Mouse (Mus musculus): ENCODE results near the gene C2cd4a. TPM values are rescaled to one million over a fixed set of nuclear protein-coding genes. Genes with fewer than 3 reads are reported as not detected.

Gene C2cd4a
- polyA plus RNA-seq, 1 experiment from 2014 or later, result 2.7 TPM

GRCm38 (mm10) chr9:67830411-67831358 is 1.4 kb downstream of the C2cd4a start:
- no peaks in the 10 kb centered on the region for H3K9me3 ChIP-seq
- peaks cover 15% of the 10 kb centered on the region; the same call in 1 of the 2 replicates for H3K4me1 ChIP-seq
- 2% methylated on average over 84 of the region's 84 CpGs for WGBS
- peak; percentile 85 for ATAC-seq (ENCODE audit: insufficient read depth, low FRiP score, low read depth)
- H3K36me3 ChIP-seq, result no peaks in the 10 kb centered on the region
- peak overlapping the region; percentile 50 for H3K4me3 ChIP-seq (replicated peaks)
- H3K9ac ChIP-seq, result 0 out of 2 replicates have a peak overlapping the region, but pooled peaks have one; percentile 22
- H3K4me2 ChIP-seq, result peak overlapping the region; percentile 91
- H3K27ac ChIP-seq, result peak overlapping the region; percentile 1; the same call in 1 of the 2 replicates
- H3K27me3 ChIP-seq (replicated peaks), result peaks cover 24% of the 10 kb centered on the region; the same call in 1 of the 2 replicates

DNA sequence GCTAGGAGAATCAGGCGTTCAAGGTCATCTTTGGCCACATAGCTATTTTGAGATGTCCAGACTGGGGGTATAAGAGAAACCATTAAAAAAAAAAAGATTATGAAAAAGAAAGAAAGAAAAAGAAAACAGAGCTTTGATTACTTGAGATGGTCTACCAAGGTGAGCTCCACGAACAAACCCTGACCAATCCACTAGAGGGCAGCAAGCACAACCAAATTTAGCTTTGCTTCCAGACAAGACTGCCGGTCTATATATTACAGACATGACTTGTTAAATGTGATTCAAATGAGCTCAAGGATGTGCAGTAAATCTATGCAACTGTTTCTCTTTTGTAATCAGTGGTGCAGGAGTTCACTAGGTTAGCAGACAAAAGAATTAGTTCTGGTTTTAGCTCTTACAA is 3.9 kb downstream of the C2cd4a start:
- Histone ChIP-seq H3K4me3 (replicated peaks) (no peak overlapping the region), H3K4me2 (no peak overlapping the region), H3K9ac (no peak overlapping the region), H3K36me3 (no peaks in the 10 kb centered on the region), H3K27ac (no peak overlapping the region), H3K4me1 (peaks cover 15% of the 10 kb centered on the region; the same call in 1 of the 2 replicates), H3K9me3 (no peaks in the 10 kb centered on the region), H3K27me3 (replicated peaks) (peaks cover 24% of the 10 kb centered on the region; the same call in 1 of the 2 replicates)
- no peak for ATAC-seq (ENCODE audit: insufficient read depth, low FRiP score, low read depth)
- WGBS, result 9% methylated on average over 3 of the region's 3 CpGs

DNA sequence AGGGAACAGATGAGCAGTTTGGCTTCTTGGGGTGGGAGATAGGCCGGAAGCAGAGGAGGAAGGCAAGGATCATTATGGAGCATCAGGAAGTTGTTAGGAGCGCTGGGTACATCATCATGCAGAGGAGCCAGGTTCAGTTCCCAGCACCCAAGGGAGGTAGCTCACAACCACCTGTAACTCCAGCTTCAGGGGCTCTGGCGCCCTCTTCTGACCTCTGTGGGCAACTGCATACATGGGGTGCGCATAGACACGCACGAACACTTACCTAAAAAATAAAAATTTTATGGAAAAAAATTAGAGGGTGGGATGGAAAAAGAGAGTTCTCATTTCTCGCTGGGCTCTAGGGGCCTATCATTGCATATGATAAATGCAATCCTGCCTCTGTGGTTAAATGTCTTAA is 6.6 kb downstream of the C2cd4a start:
- Histone ChIP-seq H3K36me3 (no peaks in the 10 kb centered on the region), H3K27ac (no peak overlapping the region), H3K9me3 (no peaks in the 10 kb centered on the region), H3K27me3 (replicated peaks) (peaks cover 13% of the 10 kb centered on the region; the same call in 1 of the 2 replicates), H3K9ac (no peak overlapping the region), H3K4me2 (no peak overlapping the region), H3K4me3 (replicated peaks) (no peak overlapping the region), H3K4me1 (0 out of 2 replicates have a peak, but pooled peaks cover 1% of the 10 kb centered on the region)
- 78% methylated on average over 7 of the region's 7 CpGs for WGBS
- ATAC-seq (ENCODE audit: insufficient read depth, low FRiP score, low read depth), result no peak

DNA sequence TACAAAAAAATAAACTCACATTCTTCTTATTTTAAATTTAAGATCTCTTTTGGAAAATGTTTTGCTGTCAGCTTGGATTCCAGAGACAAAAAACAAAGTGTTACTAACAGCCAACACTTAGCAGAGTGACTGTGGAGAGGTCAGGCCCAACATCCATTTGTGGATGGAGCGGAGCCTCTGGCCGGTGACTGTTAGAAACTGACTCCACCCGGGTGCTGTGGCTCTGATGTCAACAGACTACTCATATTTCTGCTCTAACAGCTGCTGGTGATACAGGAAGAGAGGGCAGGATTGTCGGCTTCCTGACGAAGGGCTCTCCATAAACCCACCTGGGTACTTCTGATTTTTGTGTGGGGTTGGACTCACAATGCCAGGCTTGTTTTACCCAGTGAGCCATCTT is 9.0 kb downstream of the C2cd4a start:
- Histone ChIP-seq H3K4me1 (no peaks in the 10 kb centered on the region), H3K27ac (no peak overlapping the region), H3K4me3 (replicated peaks) (no peak overlapping the region), H3K36me3 (no peaks in the 10 kb centered on the region), H3K4me2 (no peak overlapping the region), H3K9ac (no peak overlapping the region), H3K9me3 (no peaks in the 10 kb centered on the region), H3K27me3 (replicated peaks) (no peaks in the 10 kb centered on the region)
- 39% methylated on average over 5 of the region's 5 CpGs for WGBS
- no peak for ATAC-seq (ENCODE audit: insufficient read depth, low FRiP score, low read depth)

- Histone ChIP-seq H3K36me3 (no peaks in the 10 kb centered on the region), H3K4me1 (peaks cover 8% of the 10 kb centered on the region; the same call in 1 of the 2 replicates), H3K27me3 (replicated peaks) (no peaks in the 10 kb centered on the region), H3K9me3 (no peaks in the 10 kb centered on the region), H3K4me2 (no peak overlapping the region), H3K27ac (no peak overlapping the region), H3K9ac (no peak overlapping the region), H3K4me3 (replicated peaks) (no peak overlapping the region)
- 82% methylated on average over 4 of the region's 4 CpGs for WGBS
- no peak for ATAC-seq (ENCODE audit: insufficient read depth, low FRiP score, low read depth)
These were observed 13.5 kb downstream of the C2cd4a start for GRCm38 (mm10) chr9:67818668-67818950.

DNA sequence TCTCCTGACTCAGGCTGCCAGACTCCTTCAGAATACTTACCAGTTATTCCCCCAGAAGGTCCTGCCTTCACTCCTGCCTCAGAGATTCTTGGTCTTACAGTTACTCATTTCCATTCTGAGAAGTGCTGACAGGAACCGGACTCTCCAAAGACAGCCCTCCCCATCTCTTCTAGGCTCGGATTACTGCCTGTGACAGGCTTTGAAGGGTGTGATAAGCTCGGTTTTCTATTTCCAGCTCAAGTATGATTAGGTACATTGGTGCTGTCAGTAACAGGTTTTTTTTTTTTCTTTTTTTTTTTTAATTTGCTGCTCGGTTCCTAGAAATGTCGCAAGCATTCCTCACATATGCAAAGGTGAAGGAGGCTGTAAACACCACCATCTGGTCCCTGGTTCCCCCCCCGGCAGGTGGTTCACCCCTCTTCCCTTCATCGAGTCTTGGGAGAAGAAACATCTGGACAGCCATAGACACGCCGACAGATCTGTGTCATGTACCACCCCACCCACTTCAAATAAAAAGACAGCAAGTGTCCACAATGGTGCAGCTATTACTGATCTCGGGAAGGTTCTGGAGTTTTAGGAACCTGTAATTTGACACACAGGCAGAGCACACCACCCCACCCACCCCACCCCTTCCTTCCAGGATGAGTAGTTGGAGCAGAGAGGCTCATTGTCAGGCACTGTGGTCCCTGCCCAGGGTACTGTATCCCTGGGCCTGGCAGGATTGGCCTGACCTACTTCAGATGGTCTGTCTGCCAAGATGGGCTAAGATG is 14.0 kb downstream of the C2cd4a start:
- Histone ChIP-seq H3K27ac (no peak overlapping the region), H3K36me3 (no peaks in the 10 kb centered on the region), H3K4me1 (peaks cover 9% of the 10 kb centered on the region; the same call in 1 of the 2 replicates), H3K4me3 (replicated peaks) (no peak overlapping the region), H3K27me3 (replicated peaks) (no peaks in the 10 kb centered on the region), H3K9ac (no peak overlapping the region), H3K9me3 (no peaks in the 10 kb centered on the region), H3K4me2 (no peak overlapping the region)
- ATAC-seq (ENCODE audit: insufficient read depth, low FRiP score, low read depth), result no peak
- 22% methylated on average over 10 of the region's 10 CpGs for WGBS

GRCm38 (mm10) chr9:67816172-67816928 is 15.8 kb downstream of the C2cd4a start:
- H3K4me2 ChIP-seq, result no peak overlapping the region
- H3K27ac ChIP-seq, result no peak overlapping the region
- 65% methylated on average over 2 of the region's 2 CpGs for WGBS
- ATAC-seq (ENCODE audit: insufficient read depth, low FRiP score, low read depth), result peak; percentile 43; the same call in 1 of the 2 replicates
- no peaks in the 10 kb centered on the region for H3K9me3 ChIP-seq
- H3K9ac ChIP-seq, result no peak overlapping the region
- no peaks in the 10 kb centered on the region for H3K36me3 ChIP-seq
- no peak overlapping the region for H3K4me3 ChIP-seq (replicated peaks)
- peaks cover 9% of the 10 kb centered on the region; the same call in 1 of the 2 replicates for H3K4me1 ChIP-seq
- H3K27me3 ChIP-seq (replicated peaks), result no peaks in the 10 kb centered on the region

GRCm38 (mm10) chr9:67813665-67814337 is 18.3 kb downstream of the C2cd4a start:
- ATAC-seq (ENCODE audit: insufficient read depth, low FRiP score, low read depth), result peak; percentile 56; the same call in 1 of the 2 replicates

DNA sequence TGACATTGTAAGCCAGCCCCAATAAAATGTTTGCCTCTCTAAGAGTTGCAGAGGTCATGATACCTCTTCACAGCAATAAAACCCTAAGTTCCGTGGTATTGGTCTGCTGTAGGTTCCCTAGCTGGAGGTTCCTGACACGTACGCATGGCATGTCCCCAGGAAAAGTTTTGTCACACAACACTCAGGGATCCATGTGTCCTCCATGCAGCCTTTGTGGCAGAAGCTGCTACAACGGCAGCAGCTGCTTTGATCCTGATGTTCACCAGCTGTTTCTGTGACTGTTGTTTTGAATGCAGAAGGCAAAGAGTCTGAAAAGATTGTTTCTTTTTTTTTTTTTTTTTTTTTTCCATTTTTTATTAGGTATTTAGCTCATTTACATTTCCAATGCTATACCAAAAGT is 19.0 kb downstream of the C2cd4a start:
- H3K9me3 ChIP-seq, result no peaks in the 10 kb centered on the region
- H3K27ac ChIP-seq, result peak overlapping the region; percentile 45; the same call in 1 of the 2 replicates
- H3K9ac ChIP-seq, result no peak overlapping the region
- H3K4me1 ChIP-seq, result peaks cover 9% of the 10 kb centered on the region; the same call in 1 of the 2 replicates
- no peak overlapping the region for H3K4me2 ChIP-seq
- WGBS, result 54% methylated on average over 4 of the region's 4 CpGs
- no peak for ATAC-seq (ENCODE audit: insufficient read depth, low FRiP score, low read depth)
- H3K27me3 ChIP-seq (replicated peaks), result no peaks in the 10 kb centered on the region
- no peak overlapping the region for H3K4me3 ChIP-seq (replicated peaks)
- no peaks in the 10 kb centered on the region for H3K36me3 ChIP-seq

More at GRCm38 (mm10) chr9:67813665-67814337, 18.3 kb downstream of the C2cd4a start:
- peaks cover 9% of the 10 kb centered on the region; the same call in 1 of the 2 replicates for H3K4me1 ChIP-seq
- WGBS, result 5% methylated on average over 8 of the region's 8 CpGs
- H3K27me3 ChIP-seq (replicated peaks), result no peaks in the 10 kb centered on the region
- no peak overlapping the region for H3K9ac ChIP-seq
- H3K4me2 ChIP-seq, result no peak overlapping the region
- no peaks in the 10 kb centered on the region for H3K9me3 ChIP-seq
- no peaks in the 10 kb centered on the region for H3K36me3 ChIP-seq
- H3K4me3 ChIP-seq (replicated peaks), result no peak overlapping the region
- H3K27ac ChIP-seq, result no peak overlapping the region

DNA sequence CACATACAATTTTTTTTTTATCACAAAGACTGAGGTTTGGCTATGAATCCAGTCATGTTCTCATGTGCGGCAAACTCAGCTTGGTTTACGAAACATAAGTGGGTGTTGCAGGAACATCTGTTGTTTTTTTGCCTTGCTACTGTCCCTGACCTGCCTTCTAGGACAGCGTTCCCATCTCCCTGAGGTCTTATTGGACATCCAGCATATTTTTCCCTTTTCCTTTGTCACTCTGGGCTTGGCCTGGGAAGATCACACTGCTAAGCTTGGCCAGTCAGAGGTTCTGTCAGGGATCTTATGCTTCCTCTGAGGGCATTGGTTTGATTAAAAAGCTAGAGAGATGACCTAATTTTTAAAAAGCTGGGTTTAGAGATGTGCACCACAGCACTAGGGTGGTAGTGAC is 21.0 kb downstream of the C2cd4a start:
- H3K4me3 ChIP-seq (replicated peaks), result no peak overlapping the region
- H3K36me3 ChIP-seq, result no peaks in the 10 kb centered on the region
- 72% methylated on average over 3 of the region's 3 CpGs for WGBS
- no peak for ATAC-seq (ENCODE audit: insufficient read depth, low FRiP score, low read depth)
- H3K27me3 ChIP-seq (replicated peaks), result no peaks in the 10 kb centered on the region
- H3K4me1 ChIP-seq, result peaks cover 7% of the 10 kb centered on the region; the same call in 1 of the 2 replicates
- H3K9me3 ChIP-seq, result no peaks in the 10 kb centered on the region
- no peak overlapping the region for H3K27ac ChIP-seq
- no peak overlapping the region for H3K4me2 ChIP-seq
- no peak overlapping the region for H3K9ac ChIP-seq

DNA sequence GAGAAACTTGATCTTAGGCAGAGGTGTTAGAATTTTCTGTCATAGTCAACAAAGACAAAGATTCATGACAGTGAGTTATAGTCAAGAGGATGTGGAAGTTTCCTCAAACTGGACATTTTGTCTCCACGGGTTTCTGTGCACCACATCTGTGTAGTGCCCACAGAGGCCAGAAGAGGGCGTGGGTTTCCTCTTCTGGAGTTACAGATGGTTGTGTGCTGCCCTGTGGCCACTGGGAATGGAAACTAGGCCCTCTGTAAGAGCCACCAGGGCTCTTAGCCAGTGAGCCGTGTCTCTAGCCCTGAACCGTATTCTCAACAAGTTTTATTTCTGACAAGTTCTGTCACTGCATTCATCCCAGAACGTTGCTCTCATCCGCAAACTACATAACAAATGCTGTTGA is 21.6 kb downstream of the C2cd4a start:
- no peak for ATAC-seq (ENCODE audit: insufficient read depth, low FRiP score, low read depth)
- no peaks in the 10 kb centered on the region for H3K36me3 ChIP-seq
- 52% methylated on average over 6 of the region's 6 CpGs for WGBS
- H3K4me1 ChIP-seq, result peaks cover 6% of the 10 kb centered on the region; the same call in 1 of the 2 replicates
- H3K27ac ChIP-seq, result no peak overlapping the region
- H3K4me2 ChIP-seq, result no peak overlapping the region
- no peak overlapping the region for H3K9ac ChIP-seq
- H3K9me3 ChIP-seq, result no peaks in the 10 kb centered on the region
- H3K4me3 ChIP-seq (replicated peaks), result no peak overlapping the region
- H3K27me3 ChIP-seq (replicated peaks), result no peaks in the 10 kb centered on the region
